Mouse (Mus musculus) cerebellum, adult 2 months (tissue): ENCODE measurements around the gene A2ml1.

Source experiments
- CTCF ChIP-seq: fragments of 200-500 bp; IDR thresholded peaks from 2 replicates; pipeline ENCODE4 v1.5.1; 2011; ENCODE audit warnings: low read depth, mild to moderate bottlenecking, control low read depth, low read length, moderate library complexity, borderline replicate concordance; ENCODE audit not compliant: insufficient read depth
- POLR2A ChIP-seq: fragments of 200-500 bp; IDR thresholded peaks from 2 replicates; pipeline ENCODE4 v1.6.1; 2011; ENCODE audit warnings: low read length, control low read depth, borderline replicate concordance; ENCODE audit not compliant: insufficient read depth

DNA sequence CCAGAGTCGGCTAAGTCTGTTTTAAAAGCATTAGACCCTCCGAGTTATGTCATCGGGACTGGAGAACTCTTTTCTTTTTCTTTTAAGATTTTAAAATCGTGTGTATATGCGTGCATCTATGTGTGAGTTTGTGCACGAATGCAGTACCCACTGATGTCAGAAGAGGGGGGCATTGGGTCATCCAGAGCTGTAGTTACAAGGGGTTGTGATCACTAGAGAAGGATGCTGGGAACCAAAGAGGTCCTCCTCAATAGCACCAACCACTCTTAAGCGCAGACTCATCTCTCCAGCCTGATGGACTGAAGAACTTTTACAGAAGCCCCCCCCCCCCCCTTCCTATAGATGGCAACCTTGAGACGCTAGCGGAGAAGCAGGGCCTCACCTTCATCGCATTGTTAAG lies 91.3 kb downstream of the A2ml1 start:
- TF ChIP-seq CTCF: no peak
- no peak for TF ChIP-seq POLR2A
